ENCODE assay signal across 8 mouse cellular contexts in the genomic region with DNA sequence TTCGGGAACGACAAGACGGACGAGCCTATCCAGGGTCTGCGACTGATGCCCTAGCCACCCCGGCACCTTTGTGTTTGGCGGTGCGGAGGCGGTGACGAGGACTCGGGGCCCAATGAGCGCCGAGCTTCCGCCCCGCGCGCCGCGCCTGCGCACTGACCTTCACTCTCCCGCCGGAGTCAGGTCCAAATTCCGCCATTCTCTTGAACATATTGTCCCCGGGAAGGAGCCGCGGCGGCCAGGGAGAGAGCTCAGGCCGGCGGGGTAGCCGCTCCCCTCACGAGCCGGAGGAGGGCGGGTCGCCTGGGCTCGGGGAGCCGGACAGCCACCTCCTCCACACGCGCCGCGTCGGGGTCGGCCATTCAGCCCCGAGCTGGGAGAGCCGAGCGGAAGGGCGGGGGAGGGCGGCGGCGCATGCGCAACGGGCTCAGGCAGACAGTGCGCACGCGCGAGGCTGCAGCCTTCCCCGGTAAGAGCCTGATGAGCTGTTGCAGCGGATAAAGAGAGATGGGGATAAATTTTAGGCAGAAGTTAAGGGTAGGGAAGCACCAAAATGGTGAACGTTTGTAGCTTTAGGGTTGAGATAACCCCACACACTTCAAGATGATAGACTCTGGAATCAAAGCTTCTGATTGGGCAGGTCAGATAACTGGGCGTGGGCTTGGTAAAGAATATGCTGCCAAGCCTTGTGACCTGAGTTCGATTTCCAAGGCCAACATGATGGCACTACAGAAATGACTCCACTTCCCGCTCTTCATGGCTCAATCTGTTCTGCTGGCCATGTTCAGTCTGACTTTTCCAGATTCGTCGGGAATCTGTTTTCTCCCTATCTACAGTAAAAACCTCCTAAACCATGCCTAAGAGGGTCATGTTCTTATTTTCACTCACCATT. TPM values are rescaled to one million over a fixed set of nuclear protein-coding genes. Genes with fewer than 3 reads are reported as not detected.
A peak's percentile ranks its signal among the peaks of the same experiment; 100 is the strongest.
DNase-seq lines count a peak whose midpoint lies in the region; ATAC-seq and TF ChIP-seq lines count a peak whose summit lies in the region.

Yeats4 (minus strand) TSS at position 406 of the 889 bp plus-strand sequence.

- H3K9me3 ChIP-seq in erythroblast, embryonic 14.5 days (ENCODE audit: control insufficient read depth, low read length), result no peaks in the 10 kb centered on the region
- no peaks in the 10 kb centered on the region for H3K9me3 ChIP-seq in heart, embryonic 12.5 days (replicated peaks)
- H3K9me3 ChIP-seq in kidney, postnatal 0 days (replicated peaks; ENCODE audit: low read length), result no peaks in the 10 kb centered on the region
- H3K9me3 ChIP-seq in liver, embryonic 11.5 days (ENCODE audit: control insufficient read depth, low read length), result no peaks in the 10 kb centered on the region
- no peaks in the 10 kb centered on the region for H3K9me3 ChIP-seq in stomach, embryonic 14.5 days (ENCODE audit: control insufficient read depth, low read depth, low read length)

- H3K4me1 ChIP-seq in erythroblast, embryonic 14.5 days (ENCODE audit: control insufficient read depth), result peaks cover 26% of the 10 kb centered on the region
- H3K4me1 ChIP-seq in heart, embryonic 12.5 days (replicated peaks), result peaks cover 11% of the 10 kb centered on the region
- no peaks in the 10 kb centered on the region; the same call in 1 of the 2 replicates for H3K4me1 ChIP-seq in kidney, postnatal 0 days (replicated peaks; ENCODE audit: insufficient read depth, low read length)
- peaks cover 12% of the 10 kb centered on the region for H3K4me1 ChIP-seq in liver, embryonic 11.5 days (replicated peaks; ENCODE audit: control insufficient read depth, insufficient read depth, low read length)
- peaks cover 10% of the 10 kb centered on the region; the same call in 1 of the 2 replicates for H3K4me1 ChIP-seq in stomach, embryonic 14.5 days (ENCODE audit: control insufficient read depth, insufficient read depth, low read length)

- peaks cover 3% of the 10 kb centered on the region for H3K27me3 ChIP-seq in C2C12 (ENCODE audit: control insufficient read depth, insufficient read depth, insufficient read length)
- H3K27me3 ChIP-seq in erythroblast, embryonic 14.5 days (ENCODE audit: control insufficient read depth), result no peaks in the 10 kb centered on the region; the same call in 1 of the 2 replicates
- H3K27me3 ChIP-seq in heart, embryonic 12.5 days (replicated peaks), result no peaks in the 10 kb centered on the region
- H3K27me3 ChIP-seq in kidney, postnatal 0 days (ENCODE audit: insufficient read depth, low read length), result no peaks in the 10 kb centered on the region
- no peaks in the 10 kb centered on the region for H3K27me3 ChIP-seq in liver, embryonic 11.5 days (replicated peaks; ENCODE audit: control insufficient read depth, insufficient read depth, low read length)
- H3K27me3 ChIP-seq in stomach, embryonic 14.5 days (ENCODE audit: control insufficient read depth, insufficient read depth, low read length), result no peaks in the 10 kb centered on the region

- TF ChIP-seq POLR2A in brain, embryonic 14.5 days (IDR thresholded peaks at IDR 0.05; ENCODE audit: borderline replicate concordance, extremely low read depth, insufficient read depth, insufficient read length, poor library complexity, severe bottlenecking), result peak; percentile 97

- peaks cover 19% of the 10 kb centered on the region for H3K79me3 ChIP-seq in C2C12 (ENCODE audit: low read depth)

- WGBS in heart, embryonic 12.5 days, result 1% methylated on average over 63 of the region's 63 CpGs
- WGBS in kidney, postnatal 0 days, result 2% methylated on average over 63 of the region's 63 CpGs
- under 1% methylated on average over 62 of the region's 63 CpGs for WGBS in liver, embryonic 11.5 days
- 1% methylated on average over 63 of the region's 63 CpGs for WGBS in stomach, embryonic 14.5 days

- peaks cover 38% of the 10 kb centered on the region for H3K79me2 ChIP-seq in C2C12 (ENCODE audit: control insufficient read depth, insufficient read depth)

- TF ChIP-seq CTCF in C2C12 (IDR thresholded peaks at IDR 0.05; ENCODE audit: control insufficient read depth, insufficient read depth, insufficient read length), result no peak
- no peak for TF ChIP-seq CTCF in brain, embryonic 14.5 days (IDR thresholded peaks at IDR 0.05; ENCODE audit: borderline replicate concordance, extremely low read depth, insufficient read depth, insufficient read length)
- TF ChIP-seq CTCF in kidney, postnatal 0 days (IDR thresholded peaks at IDR 0.05; ENCODE audit: low read depth), result 0 out of 2 replicates have a peak, but pooled peaks have one; percentile 5

- peak within 1 kb of the TSS; percentile 83 for H3K4me2 ChIP-seq in heart, embryonic 12.5 days
- H3K4me2 ChIP-seq in kidney, postnatal 0 days (ENCODE audit: low read length), result peak within 1 kb of the TSS; percentile 88
- H3K4me2 ChIP-seq in liver, embryonic 11.5 days, result peak within 1 kb of the TSS; percentile 74
- peak within 1 kb of the TSS; percentile 63 for H3K4me2 ChIP-seq in stomach, embryonic 14.5 days (replicated peaks; ENCODE audit: low read depth, low read length)

- peak within 1 kb of the TSS; percentile 87 for H3K9ac ChIP-seq in heart, embryonic 12.5 days
- H3K9ac ChIP-seq in kidney, postnatal 0 days (ENCODE audit: low read depth, low read length), result peak within 1 kb of the TSS; percentile 73
- H3K9ac ChIP-seq in liver, embryonic 11.5 days (ENCODE audit: low read depth, low read length), result peak within 1 kb of the TSS; percentile 95
- H3K9ac ChIP-seq in stomach, embryonic 14.5 days (replicated peaks; ENCODE audit: low read depth, low read length), result peak within 1 kb of the TSS; percentile 81

- H3K36me3 ChIP-seq in C2C12 (ENCODE audit: control insufficient read depth, insufficient read depth), result peaks cover 37% of the 10 kb centered on the region
- peaks cover 38% of the 10 kb centered on the region for H3K36me3 ChIP-seq in erythroblast, embryonic 14.5 days (ENCODE audit: control insufficient read depth)
- peaks cover 35% of the 10 kb centered on the region for H3K36me3 ChIP-seq in heart, embryonic 12.5 days
- 0 out of 2 replicates have a peak, but pooled peaks cover 19% of the 10 kb centered on the region for H3K36me3 ChIP-seq in kidney, postnatal 0 days (ENCODE audit: insufficient read depth, low read length)
- H3K36me3 ChIP-seq in liver, embryonic 11.5 days (ENCODE audit: control insufficient read depth, insufficient read depth, low read length), result peaks cover 24% of the 10 kb centered on the region; the same call in 1 of the 2 replicates
- H3K36me3 ChIP-seq in stomach, embryonic 14.5 days (ENCODE audit: control insufficient read depth, insufficient read depth, low read length), result peaks cover 29% of the 10 kb centered on the region

- DNase-seq in brain, embryonic 14.5 days (ENCODE audit: low read depth), result peak; percentile 98
- peak; percentile 96 for DNase-seq in kidney, postnatal 0 days (ENCODE audit: low spot score)
- DNase-seq in liver, embryonic 11.5 days (ENCODE audit: low spot score), result peak; percentile 99
- peak; percentile 98 for DNase-seq in naive thymus-derived CD4-positive, alpha-beta T cell, adult 2 months (ENCODE audit: low read depth)

- peak; percentile 97 for ATAC-seq in heart, embryonic 12.5 days (ENCODE audit: insufficient number of reproducible peaks, low FRiP score)
- peak; percentile 93 for ATAC-seq in kidney, postnatal 0 days (replicated peaks; ENCODE audit: low FRiP score, low read depth)
- ATAC-seq in liver, embryonic 11.5 days (replicated peaks; ENCODE audit: low FRiP score), result peak; percentile 95
- ATAC-seq in stomach, embryonic 14.5 days (ENCODE audit: insufficient number of reproducible peaks, insufficient read depth, low FRiP score, low read depth), result peak; percentile 95

- peak within 1 kb of the TSS; percentile 91 for H3K4me3 ChIP-seq in C2C12 (ENCODE audit: insufficient read depth, poor library complexity, severe bottlenecking)
- peak within 1 kb of the TSS; percentile 97 for H3K4me3 ChIP-seq in erythroblast, embryonic 14.5 days (replicated peaks)
- peak within 1 kb of the TSS; percentile 74 for H3K4me3 ChIP-seq in heart, embryonic 12.5 days
- H3K4me3 ChIP-seq in kidney, postnatal 0 days (replicated peaks; ENCODE audit: low read depth, low read length), result peak within 1 kb of the TSS; percentile 51
- peak within 1 kb of the TSS; percentile 67 for H3K4me3 ChIP-seq in liver, embryonic 11.5 days (ENCODE audit: low read depth, low read length)
- peak within 1 kb of the TSS; percentile 77 for H3K4me3 ChIP-seq in stomach, embryonic 14.5 days (ENCODE audit: low read depth, low read length)

- peak within 1 kb of the TSS; percentile 96 for H3ac ChIP-seq in C2C12 (ENCODE audit: control insufficient read depth, insufficient read length, low read depth)

- peak within 1 kb of the TSS; percentile 97 for H3K27ac ChIP-seq in heart, embryonic 12.5 days (ENCODE audit: poor library complexity, severe bottlenecking)
- peak within 1 kb of the TSS; percentile 95 for H3K27ac ChIP-seq in kidney, postnatal 0 days
- H3K27ac ChIP-seq in liver, embryonic 11.5 days (ENCODE audit: low read depth, low read length), result peak within 1 kb of the TSS; percentile 94
- peak within 1 kb of the TSS; percentile 97 for H3K27ac ChIP-seq in stomach, embryonic 14.5 days (ENCODE audit: low read length)

TF ChIP-seq in C2C12, 6 proteins besides CTCF, POLR2A, EP300 and RAD21:
- TF ChIP-seq CEBPB (IDR thresholded peaks at IDR 0.05; ENCODE audit: low read depth) (no peak), MAX (IDR thresholded peaks at IDR 0.05) (no peak), USF1 (IDR thresholded peaks at IDR 0.05; ENCODE audit: low read depth) (no peak), MYOG (IDR thresholded peaks at IDR 0.05; ENCODE audit: control insufficient read depth, extremely low read depth, insufficient read length) (no peak), FOSL1 (IDR thresholded peaks at IDR 0.05; ENCODE audit: insufficient read depth, low read length, poor library complexity, severe bottlenecking) (no peak), MYOD1 (IDR thresholded peaks at IDR 0.05; ENCODE audit: control insufficient read depth, insufficient read length, low read depth) (no peak)

RNA-seq across cellular contexts. Expression of gene Yeats4, which starts in this region (rescaled TPM):
- polyA plus RNA-seq in C2C12 (2012; fragmentation: generic; extraction: Trizol), result 40.8 TPM
- 141 and 146 TPM in 2 replicates for polyA plus RNA-seq in brain, embryonic 14.5 days (2012; rRNA removed)
- 24.5 and 26.4 TPM in 2 replicates for polyA plus RNA-seq in erythroblast, embryonic 14.5 days (2012)
- polyA plus RNA-seq in heart, embryonic 12.5 days (2016; fragmentation: Nextera tagmentation; extraction: Ambion mirVana), result 64.1 and 66.2 TPM in 2 replicates
- polyA plus RNA-seq in kidney, postnatal 0 days (2015; fragmentation: Nextera tagmentation; extraction: Ambion mirVana), result 65.3 and 67.0 TPM in 2 replicates
- polyA plus RNA-seq in liver, embryonic 11.5 days (2014; fragmentation: Nextera tagmentation; extraction: Ambion mirVana), result 83.2 and 85.4 TPM in 2 replicates
- 75.8 and 81.6 TPM in 2 replicates for polyA plus RNA-seq in stomach, embryonic 14.5 days (2014; fragmentation: Nextera tagmentation; extraction: Ambion mirVana)

Comparison
In these comparisons a context has a peak if more than half of its experiments do, and no peak if none do; other contexts are left out.
1. Peak in every context shown above with its lines: DNase-seq, ATAC-seq, H3K4me3 ChIP-seq and H3K27ac ChIP-seq.